Mouse (Mus musculus): ENCODE data around the gene Gm3629. TPM values are rescaled to one million over a fixed set of nuclear protein-coding genes. Genes with fewer than 3 reads are reported as not detected.
"Not testable (repeated sequence)": the region's sequence is repeated elsewhere in the genome, so short reads cannot be mapped to it uniquely, and the experiment has no call there.

Gm3629 gene
- total RNA-seq (2021) = under 1 TPM; 0.64 to 0.99 TPM
- long read RNA-seq, experiment 1 = 0 reads
- long read RNA-seq, experiment 2 = 0 reads

GRCm38 (mm10) chr14:6590513-6590912 is at the start of gene Gm3629:
Gene Gm3629 (minus strand): TSS chr14:6590613.
- not testable (repeated sequence) for DNase-seq

- not testable (repeated sequence) for DNase-seq
Observed at GRCm38 (mm10) chr14:6622318-6622717, 31.9 kb upstream of the Gm3629 start, which contains the start of gene Gm3460. Gene Gm3460 (minus strand): TSS chr14:6622418.

GRCm38 (mm10) chr14:6606436-6606835 is 16.0 kb upstream of the Gm3629 start:
- DNase-seq = peak; percentile 3

GRCm38 (mm10) chr14:6605004-6605403 is 14.6 kb upstream of the Gm3629 start:
- DNase-seq = not testable (repeated sequence)

GRCm38 (mm10) chr14:6604551-6604950 is 14.1 kb upstream of the Gm3629 start:
- DNase-seq = not testable (repeated sequence)

- DNase-seq = not testable (repeated sequence)
Observed at GRCm38 (mm10) chr14:6537190-6537589, 53.2 kb downstream of the Gm3629 start, which contains the start of gene Gm8356. Gene Gm8356 (minus strand): TSS chr14:6537290.

Other genes starting within 250 kb of the Gm3629 start
- not detected for gene Gm3618, start 246.9 kb downstream of the Gm3629 start, total RNA-seq (2021)
- not detected for gene Gm16440, start 200.3 kb downstream of the Gm3629 start, total RNA-seq (2021)
- gene Gm3591, start 178.1 kb downstream of the Gm3629 start, total RNA-seq (2021) = under 1 TPM; 0.33 to 0.99 TPM
- gene Gm3594, start 146.0 kb downstream of the Gm3629 start, total RNA-seq (2021) = not detected
- gene Gm8356, start 53.3 kb downstream of the Gm3629 start, total RNA-seq (2021) = not detected
- gene Gm3460, start 31.8 kb upstream of the Gm3629 start, total RNA-seq (2021) = not detected
- under 1 TPM in 1 of 2 experiments, not detected in 1; 0.18 TPM for gene Gm10251, start 93.6 kb upstream of the Gm3629 start, total RNA-seq (2021)
- under 1 TPM in 1 of 2 experiments, not detected in 1; 0.45 TPM for gene Gm8050, start 129.6 kb upstream of the Gm3629 start, total RNA-seq (2021)
- 1 to 10 TPM; 1.3 to 3.8 TPM for gene Gm3636, start 151.7 kb upstream of the Gm3629 start, total RNA-seq (2021)
- gene Gm8362, start 183.8 kb upstream of the Gm3629 start, total RNA-seq (2021) = under 1 TPM in 1 of 2 experiments, not detected in 1; 0.15 TPM
- gene Gm3642, start 249.7 kb upstream of the Gm3629 start, total RNA-seq (2021) = under 1 TPM in 1 of 2 experiments, not detected in 1; 0.42 TPM

All from adrenal gland, postnatal 10 days (tissue).